Mouse (Mus musculus): ENCODE results near the gene Fam71b. TPM values are rescaled to one million over a fixed set of nuclear protein-coding genes. Genes with fewer than 3 reads are reported as not detected.

Fam71b gene
- polyA plus RNA-seq, 1 experiment from 2014 or later: not detected

GRCm38 (mm10) chr11:46441774-46442173, 45.4 kb downstream of the Fam71b start:
- H3K4me3 ChIP-seq: no peak overlapping the region
- H3K27ac ChIP-seq (replicated peaks): no peak overlapping the region

GRCm38 (mm10) chr11:46443152-46443551, 46.8 kb downstream of the Fam71b start:
- WGBS: 96% methylated on average over 1 of the region's 1 CpGs

More at GRCm38 (mm10) chr11:46441774-46442173, 45.4 kb downstream of the Fam71b start:
- H3K9me3 ChIP-seq: no peaks in the 10 kb centered on the region
- WGBS: 87% methylated on average over 1 of the region's 1 CpGs
- peaks cover 40% of the 10 kb centered on the region for H3K36me3 ChIP-seq
- no peak overlapping the region for H3K4me2 ChIP-seq
- peaks cover 17% of the 10 kb centered on the region for H3K4me1 ChIP-seq (replicated peaks)
- ATAC-seq (ENCODE audit: low read depth): no peak
- H3K27me3 ChIP-seq: no peaks in the 10 kb centered on the region
- no peak overlapping the region for H3K9ac ChIP-seq

GRCm38 (mm10) chr11:46443979-46444378, 47.6 kb downstream of the Fam71b start:
- H3K9ac ChIP-seq: no peak overlapping the region
- no peak for ATAC-seq (ENCODE audit: low read depth)
- H3K4me3 ChIP-seq: no peak overlapping the region
- peaks cover 40% of the 10 kb centered on the region for H3K36me3 ChIP-seq
- 92% methylated on average over 5 of the region's 5 CpGs for WGBS
- H3K27ac ChIP-seq (replicated peaks): no peak overlapping the region
- H3K4me2 ChIP-seq: no peak overlapping the region
- 0 out of 2 replicates have a peak, but pooled peaks cover 4% of the 10 kb centered on the region for H3K4me1 ChIP-seq (replicated peaks)
- no peaks in the 10 kb centered on the region for H3K27me3 ChIP-seq
- no peaks in the 10 kb centered on the region for H3K9me3 ChIP-seq

More at GRCm38 (mm10) chr11:46443152-46443551, 46.8 kb downstream of the Fam71b start:
- Histone ChIP-seq H3K9ac (no peak overlapping the region), H3K27ac (replicated peaks) (no peak overlapping the region), H3K4me1 (replicated peaks) (0 out of 2 replicates have a peak, but pooled peaks cover 10% of the 10 kb centered on the region), H3K4me2 (no peak overlapping the region), H3K36me3 (peaks cover 40% of the 10 kb centered on the region), H3K4me3 (no peak overlapping the region), H3K9me3 (no peaks in the 10 kb centered on the region), H3K27me3 (no peaks in the 10 kb centered on the region)
- ATAC-seq (ENCODE audit: low read depth): no peak

- Histone ChIP-seq H3K9me3 (no peaks in the 10 kb centered on the region), H3K36me3 (peaks cover 23% of the 10 kb centered on the region), H3K4me3 (no peak overlapping the region), H3K27ac (replicated peaks) (no peak overlapping the region), H3K4me1 (replicated peaks) (no peaks in the 10 kb centered on the region), H3K9ac (no peak overlapping the region), H3K4me2 (no peak overlapping the region), H3K27me3 (no peaks in the 10 kb centered on the region)
- ATAC-seq (ENCODE audit: low read depth): no peak
- 91% methylated on average over 6 of the region's 6 CpGs for WGBS
Measured at GRCm38 (mm10) chr11:46446150-46446549, 49.8 kb downstream of the Fam71b start.

GRCm38 (mm10) chr11:46447644-46448484, 51.5 kb downstream of the Fam71b start:
- Histone ChIP-seq H3K9ac (no peak overlapping the region), H3K27me3 (no peaks in the 10 kb centered on the region), H3K9me3 (no peaks in the 10 kb centered on the region), H3K27ac (replicated peaks) (no peak overlapping the region), H3K4me2 (no peak overlapping the region), H3K4me3 (no peak overlapping the region), H3K4me1 (replicated peaks) (no peaks in the 10 kb centered on the region), H3K36me3 (peaks cover 12% of the 10 kb centered on the region)
- WGBS: 81% methylated on average over 13 of the region's 13 CpGs
- no peak for ATAC-seq (ENCODE audit: low read depth)

GRCm38 (mm10) chr11:46449461-46450080, 53.2 kb downstream of the Fam71b start:
- Histone ChIP-seq H3K27me3 (no peaks in the 10 kb centered on the region), H3K4me1 (replicated peaks) (no peaks in the 10 kb centered on the region), H3K4me2 (no peak overlapping the region), H3K9me3 (no peaks in the 10 kb centered on the region), H3K36me3 (no peaks in the 10 kb centered on the region; the same call in 1 of the 2 replicates), H3K4me3 (no peak overlapping the region), H3K27ac (replicated peaks) (no peak overlapping the region), H3K9ac (no peak overlapping the region)
- ATAC-seq (ENCODE audit: low read depth): no peak
- WGBS: 85% methylated on average over 11 of the region's 11 CpGs

GRCm38 (mm10) chr11:46454453-46455045, 58.2 kb downstream of the Fam71b start, which contains the start of gene Havcr2:
Gene Havcr2, plus strand, starts transcription at chr11:46454935.
- 82% methylated on average over 6 of the region's 6 CpGs for WGBS

More at GRCm38 (mm10) chr11:46454453-46455045, 58.2 kb downstream of the Fam71b start, which contains the start of gene Havcr2:
- Histone ChIP-seq H3K27ac (replicated peaks) (no peak within 1 kb of the TSS), H3K27me3 (no peaks in the 10 kb centered on the region), H3K4me2 (no peak within 1 kb of the TSS), H3K9ac (no peak within 1 kb of the TSS), H3K4me3 (no peak within 1 kb of the TSS), H3K9me3 (no peaks in the 10 kb centered on the region), H3K4me1 (replicated peaks) (no peaks in the 10 kb centered on the region), H3K36me3 (no peaks in the 10 kb centered on the region)
- no peak for ATAC-seq (ENCODE audit: low read depth)

Other genes starting within 250 kb of the Fam71b start
- gene Nipal4, start 230.1 kb upstream of the Fam71b start, polyA plus RNA-seq (2015; fragmentation: Nextera tagmentation; extraction: Ambion mirVana): 0.11 and 0.25 TPM in 2 replicates
- 0.46 and 0.84 TPM in 2 replicates for gene Fndc9, start 161.0 kb upstream of the Fam71b start, polyA plus RNA-seq (2015; fragmentation: Nextera tagmentation; extraction: Ambion mirVana)
- gene Cyfip2, start 83.7 kb upstream of the Fam71b start, polyA plus RNA-seq (2015; fragmentation: Nextera tagmentation; extraction: Ambion mirVana): 84.9 and 89.1 TPM in 2 replicates
- gene Itk, start 7.0 kb upstream of the Fam71b start, polyA plus RNA-seq (2015; fragmentation: Nextera tagmentation; extraction: Ambion mirVana): not detected in 2 replicates
- 75.3 and 79.3 TPM in 2 replicates for gene Med7, start 40.4 kb downstream of the Fam71b start, polyA plus RNA-seq (2015; fragmentation: Nextera tagmentation; extraction: Ambion mirVana)
- gene Havcr2, start 58.4 kb downstream of the Fam71b start, polyA plus RNA-seq (2015; fragmentation: Nextera tagmentation; extraction: Ambion mirVana): 0.25 and 0.29 TPM in 2 replicates
- not detected in 2 replicates for gene Gm12169, start 127.7 kb downstream of the Fam71b start, polyA plus RNA-seq (2015; fragmentation: Nextera tagmentation; extraction: Ambion mirVana)
- gene BC053393, start 175.0 kb downstream of the Fam71b start, polyA plus RNA-seq (2015; fragmentation: Nextera tagmentation; extraction: Ambion mirVana): not detected in 2 replicates
- gene Dppa1, start 232.7 kb downstream of the Fam71b start, polyA plus RNA-seq (2015; fragmentation: Nextera tagmentation; extraction: Ambion mirVana): not detected in 2 replicates